Mouse (Mus musculus) myocyte (in vitro differentiated cells): ENCODE data around the gene Drd3. TPM values are rescaled to one million over a fixed set of nuclear protein-coding genes. Genes with fewer than 3 reads are reported as not detected.

Experiments
- H3K27me3 ChIP-seq: one replicate; pipeline ENCODE4 v1.6.1; 2011; ENCODE audit not compliant: control insufficient read depth, insufficient read depth, insufficient read length
- H3K36me3 ChIP-seq: one replicate; pipeline ENCODE4 v1.6.1; 2011; ENCODE audit not compliant: control insufficient read depth, insufficient read depth
- H3K4me2 ChIP-seq: one replicate; pipeline ENCODE4 v1.6.1; 2011; ENCODE audit warnings: low read depth, control low read depth
- H3K4me3 ChIP-seq: one replicate; pipeline ENCODE4 v1.5.1; 2011; ENCODE audit warnings: mild to moderate bottlenecking, control low read depth, moderate library complexity
- H3K79me2 ChIP-seq: one replicate; pipeline ENCODE4 v1.6.1; 2011; ENCODE audit not compliant: control insufficient read depth, insufficient read depth
- H3ac ChIP-seq: one replicate; pipeline ENCODE4 v1.6.1; 2011; ENCODE audit not compliant: control insufficient read depth, insufficient read length
- CEBPB ChIP-seq: IDR thresholded peaks from 2 replicates; pipeline ENCODE4 v1.6.1; 2011; ENCODE audit warnings: mild to moderate bottlenecking, moderate library complexity; ENCODE audit not compliant: poor library complexity, insufficient read depth, severe bottlenecking
- E2F4 ChIP-seq: IDR thresholded peaks from one replicate; pipeline ENCODE4 v1.6.1; 2011; ENCODE audit warnings: mild to moderate bottlenecking, control low read depth, moderate library complexity; ENCODE audit not compliant: insufficient read depth
- MAX ChIP-seq: IDR thresholded peaks from one replicate; pipeline ENCODE4 v1.6.1; 2011; ENCODE audit warnings: low read depth, mild to moderate bottlenecking, control low read depth
- MYOD1 ChIP-seq, 3 experiments: IDR thresholded peaks; one replicate each; pipeline ENCODE4 v1.6.1; 2011; ENCODE audit warnings: control low read depth in 2 of 3, low read depth in 2 of 3, mild to moderate bottlenecking in 2 of 3, moderate library complexity in 1 of 3; ENCODE audit not compliant: insufficient read length in 2 of 3, control insufficient read depth in 1 of 3
- MYOG ChIP-seq, 3 experiments: IDR thresholded peaks; one replicate each; pipeline ENCODE4 v1.6.1; 2011; ENCODE audit warnings: control low read depth in 2 of 3, low read depth in 2 of 3, mild to moderate bottlenecking in 2 of 3; ENCODE audit not compliant: insufficient read length in 2 of 3, control insufficient read depth in 1 of 3, insufficient read depth in 1 of 3
- POLR2A ChIP-seq: IDR thresholded peaks from one replicate; pipeline ENCODE4 v1.6.1; 2011; ENCODE audit warnings: low read depth, mild to moderate bottlenecking, control low read depth, moderate library complexity; ENCODE audit not compliant: insufficient read length
- POLR2AphosphoS2 ChIP-seq: IDR thresholded peaks from one replicate; pipeline ENCODE4 v1.6.1; 2011; ENCODE audit warnings: low read depth, control low read depth; ENCODE audit not compliant: insufficient read length
- REST ChIP-seq: IDR thresholded peaks from one replicate; pipeline ENCODE4 v1.6.1; 2011; ENCODE audit warnings: mild to moderate bottlenecking, control low read depth, moderate library complexity; ENCODE audit not compliant: insufficient read depth, insufficient read length
- SRF ChIP-seq: IDR thresholded peaks from one replicate; pipeline ENCODE4 v1.6.1; 2011; ENCODE audit warnings: low read depth; ENCODE audit not compliant: control insufficient read depth, insufficient read length
- TCF12 ChIP-seq: IDR thresholded peaks from one replicate; pipeline ENCODE4 v1.6.1; 2011; ENCODE audit warnings: mild to moderate bottlenecking, control low read depth; ENCODE audit not compliant: poor library complexity, insufficient read depth, severe bottlenecking
- TCF3 ChIP-seq: IDR thresholded peaks from one replicate; pipeline ENCODE4 v1.6.1; 2011; ENCODE audit warnings: low read depth, control low read depth; ENCODE audit not compliant: insufficient read length
- USF1 ChIP-seq: IDR thresholded peaks from one replicate; pipeline ENCODE4 v1.6.1; 2011; ENCODE audit warnings: low read depth, mild to moderate bottlenecking, control low read depth, moderate library complexity
- polyA plus RNA-seq: library from polyadenylated mRNA; unstranded; fragments of >200 nt; fragmentation: generic; extraction: Trizol; gene quantifications from one replicate; pipeline ENCODE4 v1.2.1, GENCODE M21; 2012; ENCODE audit warnings: missing spikeins

Gene Drd3
- polyA plus RNA-seq, 1 experiment: not detected

DNA sequence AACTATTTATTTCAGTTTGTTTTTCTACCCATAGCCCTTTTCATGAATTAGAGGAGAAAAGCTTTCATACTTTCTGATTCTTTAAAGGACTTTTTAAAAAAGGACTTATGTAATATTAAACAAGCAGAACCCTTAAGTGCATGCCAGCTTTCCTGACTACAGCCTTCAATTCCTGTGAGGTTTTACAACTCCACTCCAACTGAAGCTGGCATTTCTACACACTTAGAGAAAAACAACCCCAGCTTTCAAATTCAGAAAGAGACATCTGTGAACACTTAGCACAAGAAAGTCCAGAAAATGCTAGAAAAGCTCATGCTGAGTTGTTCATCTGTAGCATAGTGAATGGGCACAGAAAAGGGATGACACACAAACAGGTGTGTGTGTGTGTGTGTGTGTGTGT, 116.0 kb downstream of the Drd3 start:
- Histone ChIP-seq H3ac (no peak overlapping the region), H3K79me2 (no peaks in the 10 kb centered on the region), H3K27me3 (no peaks in the 10 kb centered on the region), H3K4me2 (no peak overlapping the region), H3K36me3 (peaks cover 17% of the 10 kb centered on the region), H3K4me3 (no peak overlapping the region)
- no peak for TF ChIP-seq POLR2A
- TF ChIP-seq CEBPB: no peak
- no peak for TF ChIP-seq MYOG (IDR thresholded peaks at IDR 0.05; ENCODE audit: control insufficient read depth in 1 of 3, insufficient read depth in 1 of 3, insufficient read length in 2 of 3, low read depth in 2 of 3)
- no peak for TF ChIP-seq REST
- no peak for TF ChIP-seq TCF12
- no peak for TF ChIP-seq POLR2AphosphoS2
- TF ChIP-seq MAX: no peak
- no peak for TF ChIP-seq MYOD1 (IDR thresholded peaks at IDR 0.05; ENCODE audit: control insufficient read depth in 1 of 3, insufficient read length in 2 of 3, low read depth in 2 of 3)
- TF ChIP-seq SRF: no peak
- TF ChIP-seq E2F4: no peak
- TF ChIP-seq TCF3: no peak
- TF ChIP-seq USF1: no peak

DNA sequence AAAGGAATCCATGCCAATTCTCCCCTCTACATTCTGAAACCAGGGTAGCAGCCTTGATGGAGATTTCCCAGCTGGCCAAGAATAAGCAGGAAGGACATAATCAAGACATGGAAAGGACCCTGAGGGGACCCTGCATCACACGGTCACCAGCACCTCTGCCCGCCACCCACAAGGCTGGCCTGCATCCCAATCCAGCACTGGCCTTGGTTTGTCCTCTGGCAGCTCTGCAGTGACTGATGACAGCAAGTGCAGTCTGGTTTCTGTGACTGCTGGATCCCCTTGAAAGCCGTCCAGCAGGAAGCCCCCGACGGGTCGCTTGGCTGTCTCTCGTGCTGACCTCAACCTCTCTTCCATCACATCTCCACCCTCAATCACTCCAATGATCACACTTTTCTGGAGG, 117.6 kb downstream of the Drd3 start:
- no peak overlapping the region for H3K4me3 ChIP-seq
- H3K27me3 ChIP-seq: no peaks in the 10 kb centered on the region
- no peak overlapping the region for H3ac ChIP-seq
- no peak for TF ChIP-seq CEBPB
- no peak for TF ChIP-seq POLR2A
- no peak for TF ChIP-seq REST
- TF ChIP-seq SRF: no peak
- no peak for TF ChIP-seq TCF3
- no peak for TF ChIP-seq MYOG (IDR thresholded peaks at IDR 0.05; ENCODE audit: control insufficient read depth in 1 of 3, insufficient read depth in 1 of 3, insufficient read length in 2 of 3, low read depth in 2 of 3)
- TF ChIP-seq USF1: no peak
- TF ChIP-seq POLR2AphosphoS2: no peak
- TF ChIP-seq TCF12: no peak
- no peak for TF ChIP-seq E2F4
- TF ChIP-seq MAX: no peak
- TF ChIP-seq MYOD1 (IDR thresholded peaks at IDR 0.05; ENCODE audit: control insufficient read depth in 1 of 3, insufficient read length in 2 of 3, low read depth in 2 of 3): no peak
- H3K79me2 ChIP-seq: no peaks in the 10 kb centered on the region
- H3K4me2 ChIP-seq: no peak overlapping the region
- H3K36me3 ChIP-seq: peaks cover 17% of the 10 kb centered on the region

Other genes starting within 250 kb of the Drd3 start
- gene Tigit, start 89.9 kb upstream of the Drd3 start, polyA plus RNA-seq: 2.2 TPM
- 1.5 TPM for gene Ccdc191, start 135.8 kb downstream of the Drd3 start, polyA plus RNA-seq
- 9.5 TPM for gene Qtrt2, start 172.8 kb downstream of the Drd3 start, polyA plus RNA-seq
- not detected for gene Zdhhc23, start 225.8 kb downstream of the Drd3 start, polyA plus RNA-seq